Mouse (Mus musculus) lung, embryonic 16.5 days (tissue): ENCODE measurements at regions not wholly inside any gene's neighbourhood (a gene's known extent, or its start where the extent isn't known, plus 50 kb on each side); places are given as distances from the start of the nearest gene placed in this dataset.

Experiments
- ATAC-seq: fragments of 200-750 bp; cut with Nextera tagmentation; 2 replicates; pipeline ENCODE4 v1.8.0; 2017; ENCODE audit warnings: low read depth, mild to moderate bottlenecking, moderate library complexity
- H3K27ac ChIP-seq: fragments of 300-500 bp; sonication (generic); 2 replicates; pipeline ENCODE4 v1.5.1; 2014; ENCODE audit warnings: mild to moderate bottlenecking, control low read depth, low read length
- H3K27me3 ChIP-seq: fragments of 300-500 bp; sonication (generic); 2 replicates; pipeline ENCODE4 v1.6.1; 2014; ENCODE audit warnings: low read depth, low read length, mixed read lengths; ENCODE audit not compliant: control insufficient read depth, insufficient read depth
- H3K36me3 ChIP-seq: fragments of 300-500 bp; sonication (generic); 2 replicates; pipeline ENCODE4 v1.6.1; 2014; ENCODE audit warnings: low read length; ENCODE audit not compliant: control insufficient read depth, insufficient read depth
- H3K4me1 ChIP-seq: fragments of 300-500 bp; sonication (generic); replicated peaks from 2 replicates; pipeline ENCODE4 v1.6.1; 2014; ENCODE audit warnings: low read length, mixed read lengths; ENCODE audit not compliant: control insufficient read depth, insufficient read depth
- H3K4me2 ChIP-seq: fragments of 300-500 bp; sonication (generic); 2 replicates; pipeline ENCODE4 v1.6.1; 2014; ENCODE audit warnings: low read depth, low read length, control low read depth
- H3K4me3 ChIP-seq: fragments of 300-500 bp; sonication (generic); 2 replicates; pipeline ENCODE4 v1.5.1; 2014; ENCODE audit warnings: mild to moderate bottlenecking, low read length, control low read depth
- H3K9ac ChIP-seq: fragments of 300-500 bp; sonication (generic); 2 replicates; pipeline ENCODE4 v1.6.1; 2014; ENCODE audit warnings: low read length, control low read depth
- H3K9me3 ChIP-seq: fragments of 300-500 bp; sonication (generic); 2 replicates; pipeline ENCODE4 v1.6.1; 2016; ENCODE audit warnings: low read length; ENCODE audit not compliant: control insufficient read depth
- WGBS: fragments of 180-500 bp; shearing (Covaris S2); extraction: QIAGEN DNeasy Blood & Tissue Kit; methylation state at CpG from one replicate; pipeline ENCODE4 v1.1.7; 2014; 5-methylcytosine and 5-hydroxymethylcytosine counted together

DNA sequence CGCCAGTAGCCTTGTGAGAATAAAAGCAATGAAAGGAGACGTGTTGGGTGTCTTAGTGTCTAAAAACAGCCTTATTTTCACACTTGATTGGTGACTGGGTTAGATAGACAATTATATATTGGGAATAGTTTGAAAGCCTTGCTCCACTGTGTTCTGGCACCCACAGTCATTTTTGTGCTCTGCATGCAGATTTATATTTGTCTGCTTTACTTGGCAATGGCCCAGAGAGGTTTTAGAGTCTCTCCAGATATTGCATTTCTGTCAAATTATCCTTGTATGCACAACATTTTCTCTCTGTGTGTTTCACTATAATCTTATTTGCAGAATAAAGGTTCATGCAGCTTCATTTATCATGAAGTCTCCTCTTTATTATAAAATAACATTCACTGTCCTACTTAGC, 250.2 kb upstream of the Gcfc2 start:
- ATAC-seq: no peak
- H3K9me3 ChIP-seq: no peaks in the 10 kb centered on the region
- H3K27ac ChIP-seq: no peak overlapping the region
- H3K36me3 ChIP-seq: no peaks in the 10 kb centered on the region
- H3K4me1 ChIP-seq: no peaks in the 10 kb centered on the region
- H3K9ac ChIP-seq: no peak overlapping the region
- H3K27me3 ChIP-seq: no peaks in the 10 kb centered on the region
- no peak overlapping the region for H3K4me3 ChIP-seq
- H3K4me2 ChIP-seq: no peak overlapping the region
- 68% methylated on average over 2 of the region's 2 CpGs for WGBS

DNA sequence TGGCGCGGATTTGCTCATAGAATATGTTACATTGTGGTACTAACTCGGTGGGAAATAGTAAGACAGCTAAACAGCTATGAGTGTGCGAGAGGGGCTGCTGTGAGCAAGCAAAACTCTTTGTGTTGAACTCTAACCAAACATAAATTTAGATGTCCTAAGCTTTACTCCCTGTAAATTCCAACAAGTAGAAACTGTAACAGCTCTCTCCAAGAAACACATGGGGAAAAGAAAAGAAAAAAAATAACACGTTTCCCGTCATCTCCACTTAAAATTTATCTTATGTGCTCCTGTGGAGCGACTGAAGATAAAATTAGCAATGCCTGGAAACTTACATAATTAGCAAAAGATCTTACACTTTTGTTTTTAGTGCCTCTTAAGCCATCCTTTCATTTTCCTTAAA, 226.2 kb upstream of the Gcfc2 start:
- WGBS: 84% methylated on average over 7 of the region's 7 CpGs
- no peaks in the 10 kb centered on the region for H3K36me3 ChIP-seq
- H3K9me3 ChIP-seq: no peaks in the 10 kb centered on the region
- no peaks in the 10 kb centered on the region for H3K4me1 ChIP-seq
- no peak overlapping the region for H3K4me2 ChIP-seq
- ATAC-seq: no peak
- no peak overlapping the region for H3K4me3 ChIP-seq
- H3K9ac ChIP-seq: no peak overlapping the region
- H3K27ac ChIP-seq: no peak overlapping the region
- no peaks in the 10 kb centered on the region for H3K27me3 ChIP-seq

DNA sequence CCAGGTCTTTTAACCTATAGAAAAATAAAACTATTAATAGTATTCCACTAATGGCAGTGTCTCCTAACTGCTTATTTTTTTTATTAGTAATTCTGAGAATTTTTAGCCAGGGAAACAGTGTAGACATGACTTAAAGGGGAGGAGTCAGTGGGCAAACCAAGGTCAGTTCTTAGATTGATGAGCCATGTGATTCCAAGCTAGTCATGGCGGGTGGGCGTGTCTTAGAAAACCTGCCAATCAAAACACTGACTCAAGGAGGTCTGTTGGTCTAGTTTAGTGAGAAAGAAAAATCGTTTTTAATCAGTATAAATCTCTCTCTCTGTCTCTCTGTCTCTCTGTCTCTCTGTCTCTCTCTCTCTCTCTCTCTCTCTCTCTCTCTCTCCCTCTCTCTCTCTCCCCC, 225.3 kb upstream of the Gcfc2 start:
- Histone ChIP-seq H3K4me2 (no peak overlapping the region), H3K4me1 (no peaks in the 10 kb centered on the region), H3K27ac (no peak overlapping the region), H3K9me3 (no peaks in the 10 kb centered on the region), H3K27me3 (no peaks in the 10 kb centered on the region), H3K9ac (no peak overlapping the region), H3K36me3 (no peaks in the 10 kb centered on the region), H3K4me3 (no peak overlapping the region)
- 77% methylated on average over 3 of the region's 3 CpGs for WGBS
- no peak for ATAC-seq

GRCm38 (mm10) chr6:81714867-81715266, 208.6 kb upstream of the Gcfc2 start:
- Histone ChIP-seq H3K4me2 (no peak overlapping the region), H3K9ac (no peak overlapping the region), H3K27me3 (no peaks in the 10 kb centered on the region), H3K4me1 (no peaks in the 10 kb centered on the region), H3K36me3 (no peaks in the 10 kb centered on the region), H3K27ac (no peak overlapping the region), H3K4me3 (no peak overlapping the region), H3K9me3 (no peaks in the 10 kb centered on the region)
- ATAC-seq: no peak
- 54% methylated on average over 3 of the region's 3 CpGs for WGBS

DNA sequence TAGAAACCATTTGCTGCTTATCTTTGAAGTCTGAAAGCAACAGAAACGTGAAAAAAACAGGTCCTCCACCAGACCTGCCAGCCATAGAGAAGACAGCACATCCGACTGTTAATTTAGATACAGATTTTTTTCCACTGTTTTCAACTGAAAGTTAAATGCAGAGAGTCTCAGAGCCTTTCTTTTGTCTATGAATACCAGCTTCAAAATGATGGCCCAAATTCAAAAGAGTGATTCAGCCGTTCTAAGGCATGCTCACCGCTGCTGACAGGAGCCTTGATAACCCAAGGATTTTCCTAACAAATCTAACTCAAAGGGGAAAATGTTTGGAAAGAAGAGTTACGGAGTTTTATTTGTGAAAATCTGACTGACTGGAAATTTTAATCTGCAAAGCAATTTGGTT, 207.1 kb upstream of the Gcfc2 start:
- Histone ChIP-seq H3K4me2 (no peak overlapping the region), H3K36me3 (no peaks in the 10 kb centered on the region), H3K27me3 (no peaks in the 10 kb centered on the region), H3K4me3 (no peak overlapping the region), H3K9ac (no peak overlapping the region), H3K27ac (no peak overlapping the region), H3K9me3 (no peaks in the 10 kb centered on the region), H3K4me1 (no peaks in the 10 kb centered on the region)
- WGBS: 62% methylated on average over 5 of the region's 5 CpGs
- ATAC-seq: no peak

GRCm38 (mm10) chr6:81724601-81725545, 198.6 kb upstream of the Gcfc2 start:
- H3K9ac ChIP-seq: no peak overlapping the region
- no peak overlapping the region for H3K4me2 ChIP-seq
- H3K27ac ChIP-seq: no peak overlapping the region
- H3K9me3 ChIP-seq: no peaks in the 10 kb centered on the region
- H3K4me3 ChIP-seq: no peak overlapping the region
- H3K36me3 ChIP-seq: no peaks in the 10 kb centered on the region
- WGBS: 67% methylated on average over 4 of the region's 4 CpGs
- no peak for ATAC-seq
- no peaks in the 10 kb centered on the region for H3K27me3 ChIP-seq
- H3K4me1 ChIP-seq: no peaks in the 10 kb centered on the region

DNA sequence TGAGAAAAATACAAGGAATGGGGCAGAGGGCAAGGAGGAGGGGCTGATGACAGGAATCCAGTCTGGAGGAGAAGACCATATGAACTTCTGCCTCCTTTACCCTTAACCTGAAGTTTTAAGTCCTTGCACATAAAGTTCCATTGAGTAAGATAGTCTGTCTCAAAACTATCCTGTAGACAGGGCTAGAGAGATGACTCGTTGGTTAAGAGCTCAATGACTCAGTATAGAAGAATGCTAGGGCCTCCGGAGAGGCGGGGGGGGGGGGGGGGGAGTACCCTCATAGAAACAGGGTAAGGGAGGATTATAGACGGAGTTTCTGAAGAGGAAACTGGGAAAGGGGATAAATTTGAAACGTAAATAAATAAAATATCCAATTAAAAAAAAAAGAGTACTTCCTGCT, 191.8 kb upstream of the Gcfc2 start:
- Histone ChIP-seq H3K27me3 (no peaks in the 10 kb centered on the region), H3K4me3 (no peak overlapping the region), H3K9ac (no peak overlapping the region), H3K36me3 (no peaks in the 10 kb centered on the region), H3K9me3 (no peaks in the 10 kb centered on the region), H3K27ac (no peak overlapping the region), H3K4me1 (no peaks in the 10 kb centered on the region), H3K4me2 (no peak overlapping the region)
- WGBS: 31% methylated on average over 5 of the region's 5 CpGs
- ATAC-seq: 0 out of 2 replicates have a peak, but pooled peaks have one; percentile 41

DNA sequence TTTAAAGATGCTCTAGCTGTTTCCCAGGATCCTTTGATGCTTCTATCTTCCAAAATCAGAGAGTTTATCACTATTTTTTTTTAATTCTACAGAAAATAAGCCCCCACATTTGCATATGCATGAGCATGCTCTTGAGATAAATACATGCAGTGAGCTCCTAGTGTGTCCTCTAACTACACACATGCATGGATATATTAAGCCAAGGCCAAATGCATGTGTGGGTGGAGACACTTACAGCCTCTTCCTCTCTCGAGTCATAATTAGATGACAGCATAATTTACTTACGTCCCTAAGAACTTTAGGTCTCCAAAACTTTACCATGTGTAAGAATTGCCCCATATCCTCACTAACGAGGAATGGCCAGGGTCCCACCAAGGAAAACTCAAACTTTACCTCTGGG, 189.9 kb upstream of the Gcfc2 start:
- Histone ChIP-seq H3K27ac (no peak overlapping the region), H3K9ac (no peak overlapping the region), H3K9me3 (no peaks in the 10 kb centered on the region), H3K4me2 (no peak overlapping the region), H3K4me3 (no peak overlapping the region), H3K27me3 (no peaks in the 10 kb centered on the region), H3K36me3 (no peaks in the 10 kb centered on the region), H3K4me1 (no peaks in the 10 kb centered on the region)
- WGBS: 73% methylated on average over 3 of the region's 3 CpGs
- ATAC-seq: no peak

GRCm38 (mm10) chr6:81738466-81738865, 185.0 kb upstream of the Gcfc2 start:
- no peak overlapping the region for H3K9ac ChIP-seq
- H3K27ac ChIP-seq: no peak overlapping the region
- no peak for ATAC-seq
- H3K27me3 ChIP-seq: no peaks in the 10 kb centered on the region
- no peak overlapping the region for H3K4me3 ChIP-seq
- no peaks in the 10 kb centered on the region for H3K9me3 ChIP-seq
- H3K4me1 ChIP-seq: no peaks in the 10 kb centered on the region
- no peak overlapping the region for H3K4me2 ChIP-seq
- 90% methylated on average over 5 of the region's 5 CpGs for WGBS
- no peaks in the 10 kb centered on the region for H3K36me3 ChIP-seq
